Mouse (Mus musculus): ENCODE results near the gene Wwox. TPM values are rescaled to one million over a fixed set of nuclear protein-coding genes. Genes with fewer than 3 reads are reported as not detected.

The Wwox gene
- total and polyA plus RNA-seq, 3 experiments = 7.6 to 61.8 (median 12.2) TPM

- no peaks in the 10 kb centered on the region for H3K4me1 ChIP-seq (ENCODE audit: control insufficient read depth in 1 of 2, insufficient read depth in 2 of 2, low read length in 2 of 2)
- H3K27me3 ChIP-seq (ENCODE audit: control insufficient read depth in 1 of 2, insufficient read depth in 2 of 2, low read length in 2 of 2) = no peaks in the 10 kb centered on the region
- H3K36me3 ChIP-seq (ENCODE audit: control insufficient read depth in 1 of 2, insufficient read depth in 2 of 2, low read length in 2 of 2) = no peaks in the 10 kb centered on the region
- H3K27ac ChIP-seq (ENCODE audit: control insufficient read depth, low read depth, low read length) = no peak overlapping the region
- no peak for TF ChIP-seq EP300 (IDR thresholded peaks at IDR 0.05; ENCODE audit: low read depth in 1 of 2, low read length in 2 of 2)
- no peak for TF ChIP-seq ZKSCAN1 (IDR thresholded peaks at IDR 0.05; ENCODE audit: low read depth, low read length)
- TF ChIP-seq CHD2 (IDR thresholded peaks at IDR 0.05; ENCODE audit: low read length) = no peak
- TF ChIP-seq UBTF (IDR thresholded peaks at IDR 0.05; ENCODE audit: borderline replicate concordance, insufficient read depth, low read depth, low read length) = no peak
- TF ChIP-seq MAZ (IDR thresholded peaks at IDR 0.05; ENCODE audit: low read depth, low read length) = no peak
- no peak for TF ChIP-seq USF1 (IDR thresholded peaks at IDR 0.05; ENCODE audit: low read depth, low read length)
- TF ChIP-seq ETS1 (IDR thresholded peaks at IDR 0.05; ENCODE audit: low read depth, low read length) = no peak
- TF ChIP-seq ZMIZ1 (IDR thresholded peaks at IDR 0.05; ENCODE audit: low read depth, low read length) = no peak
- no peak for TF ChIP-seq MYB (IDR thresholded peaks at IDR 0.05; ENCODE audit: low read depth, low read length)
- TF ChIP-seq NRF1 (IDR thresholded peaks at IDR 0.05; ENCODE audit: insufficient read depth, low read depth, low read length, poor library complexity, severe bottlenecking) = no peak
- no peak for TF ChIP-seq CHD1 (IDR thresholded peaks at IDR 0.05; ENCODE audit: low read depth, low read length)
- TF ChIP-seq ZNF384 (IDR thresholded peaks at IDR 0.05; ENCODE audit: low read depth, low read length) = no peak
- TF ChIP-seq NELFE (IDR thresholded peaks at IDR 0.05; ENCODE audit: low read depth, low read length) = no peak
- TF ChIP-seq BHLHE40 (IDR thresholded peaks at IDR 0.05; ENCODE audit: borderline replicate concordance, low read depth, low read length) = no peak
- TF ChIP-seq MAFK (IDR thresholded peaks at IDR 0.05; ENCODE audit: borderline replicate concordance, low read depth, low read length) = no peak
- no peaks in the 10 kb centered on the region for H3K9me3 ChIP-seq (replicated peaks; ENCODE audit: insufficient read depth, low read length)
- H3K79me2 ChIP-seq (ENCODE audit: control insufficient read depth, insufficient read depth, low read length, poor library complexity) = no peaks in the 10 kb centered on the region
- no peak overlapping the region for H3K4me3 ChIP-seq (ENCODE audit: control insufficient read depth in 1 of 2, insufficient read depth in 1 of 2, low read depth in 2 of 2, low read length in 2 of 2)
- no peak overlapping the region for H3K9ac ChIP-seq (ENCODE audit: control insufficient read depth, low read depth, low read length, poor library complexity, severe bottlenecking)
- no peak for DNase-seq (ENCODE audit: low read depth, low spot score)
These were observed 940.6 kb downstream of the Wwox start for GRCm38 (mm10) chr8:115380017-115380416.

- no peaks in the 10 kb centered on the region for H3K27me3 ChIP-seq (ENCODE audit: control insufficient read depth in 1 of 2, insufficient read depth in 2 of 2, low read length in 2 of 2)
- H3K27ac ChIP-seq (ENCODE audit: control insufficient read depth, low read depth, low read length) = no peak overlapping the region
- H3K36me3 ChIP-seq (ENCODE audit: control insufficient read depth in 1 of 2, insufficient read depth in 2 of 2, low read length in 2 of 2) = no peaks in the 10 kb centered on the region
- H3K79me2 ChIP-seq (ENCODE audit: control insufficient read depth, insufficient read depth, low read length, poor library complexity) = no peaks in the 10 kb centered on the region
- no peak for TF ChIP-seq MYB (IDR thresholded peaks at IDR 0.05; ENCODE audit: low read depth, low read length)
- no peak for TF ChIP-seq SMC3 (IDR thresholded peaks at IDR 0.05; ENCODE audit: low read depth, low read length)
- TF ChIP-seq BHLHE40 (IDR thresholded peaks at IDR 0.05; ENCODE audit: borderline replicate concordance, low read depth, low read length) = no peak
- DNase-seq (ENCODE audit: low read depth, low spot score) = no peak
- H3K4me1 ChIP-seq (ENCODE audit: control insufficient read depth in 1 of 2, insufficient read depth in 2 of 2, low read length in 2 of 2) = no peaks in the 10 kb centered on the region
- no peaks in the 10 kb centered on the region for H3K9me3 ChIP-seq (replicated peaks; ENCODE audit: insufficient read depth, low read length)
- no peak overlapping the region for H3K9ac ChIP-seq (ENCODE audit: control insufficient read depth, low read depth, low read length, poor library complexity, severe bottlenecking)
- no peak overlapping the region for H3K4me3 ChIP-seq (ENCODE audit: control insufficient read depth in 1 of 2, insufficient read depth in 1 of 2, low read depth in 2 of 2, low read length in 2 of 2)
These were observed 951.6 kb downstream of the Wwox start for GRCm38 (mm10) chr8:115390921-115391504.
